Mouse (Mus musculus) left cerebral cortex, postnatal 14 days (tissue): ENCODE measurements around the gene Rpl38. TPM values are rescaled to one million over a fixed set of nuclear protein-coding genes. Genes with fewer than 3 reads are reported as not detected.

ENCODE experiments used
- DNase-seq, 2 experiments: peaks; one replicate each; pipeline ENCODE4 v3.0.0; 2021 to 2022; ENCODE audit warnings: low spot score in 2 of 2, mixed read lengths in 1 of 2
- intact Hi-C: fragments of 180-260 bp; cut with DNase I; formaldehyde crosslinking; loops from one replicate; pipeline ENCODE4 v1.15.1; 2025
- long read RNA-seq, 2 experiments: library from polyadenylated mRNA; stranded (forward); transcript quantifications; one replicate each; pipeline ENCODE4 v2.0.0; 2021
- total RNA-seq, 2 experiments: library from RNA; stranded (reverse); gene quantifications; 2 replicates each; pipeline ENCODE4 v1.2.3; 2021

The Rpl38 gene
- 100 to 1,000 TPM; 737 to 799 TPM for total RNA-seq
- long read RNA-seq, experiment 1, transcript Rpl38-204 (5 exons, 371 nt) = minor isoform, 75 of 185 reads
- long read RNA-seq, experiment 1, transcript Rpl38-203 (4 exons, 457 nt) = minor isoform, 6 of 185 reads
- long read RNA-seq, experiment 1, transcript Rpl38-202 (5 exons, 345 nt) = minor isoform, 9 of 185 reads
- long read RNA-seq, experiment 1, transcript Rpl38-201 (5 exons, 364 nt) = major isoform, 92 of 185 reads
- long read RNA-seq, experiment 1, partial matches to known transcripts = 1 of 185 reads
- long read RNA-seq, experiment 1, other reads (novel, unspliced or antisense) = 2 of 185 reads
- long read RNA-seq, experiment 2, transcript Rpl38-201 (5 exons, 364 nt) = minor isoform, 69 of 166 reads
- long read RNA-seq, experiment 2, transcript Rpl38-202 (5 exons, 345 nt) = minor isoform, 5 of 166 reads
- long read RNA-seq, experiment 2, transcript Rpl38-203 (4 exons, 457 nt) = minor isoform, 5 of 166 reads
- long read RNA-seq, experiment 2, transcript Rpl38-204 (5 exons, 371 nt) = major isoform, 82 of 166 reads
- long read RNA-seq, experiment 2, partial matches to known transcripts = 3 of 166 reads
- long read RNA-seq, experiment 2, other reads (novel, unspliced or antisense) = 2 of 166 reads

GRCm38 (mm10) chr11:114668301-114668710, at the start of gene Rpl38:
Rpl38 (plus strand) TSS chr11:114668524.
- peak; percentile 97 to 98 for DNase-seq
- intact Hi-C loops = no loop called here

GRCm38 (mm10) chr11:114618697-114619417, 49.5 kb upstream of the Rpl38 start:
- intact Hi-C loops = no loop called here
- DNase-seq = no peak

GRCm38 (mm10) chr11:114626071-114626690, 42.1 kb upstream of the Rpl38 start:
- no peak for DNase-seq
- intact Hi-C loops = no loop called here

- no peak for DNase-seq
- intact Hi-C loops = no loop called here
These were observed 41.3 kb upstream of the Rpl38 start for GRCm38 (mm10) chr11:114627036-114627435.

- DNase-seq = no peak
- intact Hi-C loops = no loop called here
These were observed 40.3 kb upstream of the Rpl38 start for GRCm38 (mm10) chr11:114628032-114628431.

- intact Hi-C loops = loop anchor here (5.0 to 10.0 kb wide), 3 partner anchors 153 to 925 kb away; no protein-coding TSS in a partner anchor
- no peak for DNase-seq
These were observed 38.3 kb upstream of the Rpl38 start for GRCm38 (mm10) chr11:114630044-114630443.

- no peak for DNase-seq
- intact Hi-C loops = loop anchor here (5.0 to 10.0 kb wide), 3 partner anchors 155 to 927 kb away; no protein-coding TSS in a partner anchor
These were observed 36.1 kb upstream of the Rpl38 start for GRCm38 (mm10) chr11:114632266-114632665.

- intact Hi-C loops = loop anchor here (5.0 to 10.0 kb wide), 5 partner anchors 114 to 931 kb away; partner anchors contain the start of gene Sdk2
- DNase-seq = peak; percentile 90 to 92
These were observed 32.0 kb upstream of the Rpl38 start for GRCm38 (mm10) chr11:114636292-114636691.

- DNase-seq = peak; percentile 29 to 55
- intact Hi-C loops = loop anchor here (5.0 to 10.0 kb wide), 5 partner anchors 115 to 932 kb away; partner anchors contain the start of gene Sdk2
These were observed 31.4 kb upstream of the Rpl38 start for GRCm38 (mm10) chr11:114636727-114637505.

- DNase-seq = peak in 1 of 2 experiments; percentile 33
- intact Hi-C loops = loop anchor here (5.0 to 10.0 kb wide), 5 partner anchors 116 to 934 kb away; partner anchors contain the start of gene Sdk2
These were observed 29.6 kb upstream of the Rpl38 start for GRCm38 (mm10) chr11:114638647-114639290.

GRCm38 (mm10) chr11:114639681-114640103, 28.6 kb upstream of the Rpl38 start:
- intact Hi-C loops = loop anchor here (5.0 to 10.0 kb wide), 5 partner anchors 117 to 935 kb away; partner anchors contain the start of gene Sdk2
- peak; percentile 20 to 29 for DNase-seq

GRCm38 (mm10) chr11:114640658-114641057, 27.7 kb upstream of the Rpl38 start:
- intact Hi-C loops = no loop called here
- DNase-seq = no peak

- no peak for DNase-seq
- intact Hi-C loops = no loop called here
These were observed 27.2 kb upstream of the Rpl38 start for GRCm38 (mm10) chr11:114641136-114641535.

- intact Hi-C loops = no loop called here
- DNase-seq = no peak
These were observed 26.1 kb upstream of the Rpl38 start for GRCm38 (mm10) chr11:114642184-114642583.

GRCm38 (mm10) chr11:114642926-114643325, 25.4 kb upstream of the Rpl38 start:
- intact Hi-C loops = no loop called here
- no peak for DNase-seq

- DNase-seq = no peak
- intact Hi-C loops = no loop called here
These were observed 24.2 kb upstream of the Rpl38 start for GRCm38 (mm10) chr11:114644122-114644521.

GRCm38 (mm10) chr11:114649510-114649909, 18.8 kb upstream of the Rpl38 start:
- intact Hi-C loops = no loop called here
- no peak for DNase-seq

- intact Hi-C loops = no loop called here
- no peak for DNase-seq
These were observed 15.8 kb upstream of the Rpl38 start for GRCm38 (mm10) chr11:114652531-114652930.
